Mouse (Mus musculus) intestine, embryonic 15.5 days (tissue): ENCODE data around the gene Lgr6. TPM values are rescaled to one million over a fixed set of nuclear protein-coding genes. Genes with fewer than 3 reads are reported as not detected.
A peak's percentile ranks its signal among the peaks of the same experiment; 100 is the strongest.

ENCODE experiments used
- ATAC-seq: fragments of 200-750 bp; cut with Nextera tagmentation; 2 replicates; pipeline ENCODE4 v1.8.0; 2017; ENCODE audit warnings: moderate TSS enrichment, moderate library complexity
- H3K27ac ChIP-seq: fragments of 300-500 bp; sonication (generic); 2 replicates; pipeline ENCODE4 v1.5.1; 2015; ENCODE audit warnings: mild to moderate bottlenecking, inconsistent platforms
- H3K27me3 ChIP-seq: fragments of 300-500 bp; sonication (generic); replicated peaks from 2 replicates; pipeline ENCODE4 v1.6.1; 2015; ENCODE audit warnings: inconsistent platforms
- H3K36me3 ChIP-seq: fragments of 300-500 bp; sonication (generic); 2 replicates; pipeline ENCODE4 v1.6.1; 2015; ENCODE audit warnings: inconsistent platforms
- H3K4me1 ChIP-seq: fragments of 300-500 bp; sonication (generic); replicated peaks from 2 replicates; pipeline ENCODE4 v1.6.1; 2015; ENCODE audit warnings: inconsistent platforms
- H3K4me2 ChIP-seq: fragments of 300-500 bp; sonication (generic); replicated peaks from 2 replicates; pipeline ENCODE4 v1.6.1; 2015; ENCODE audit warnings: mild to moderate bottlenecking, inconsistent platforms
- H3K4me3 ChIP-seq: fragments of 300-500 bp; sonication (generic); replicated peaks from 2 replicates; pipeline ENCODE4 v1.5.1; 2015; ENCODE audit warnings: inconsistent platforms
- H3K9ac ChIP-seq: fragments of 300-500 bp; sonication (generic); 2 replicates; pipeline ENCODE4 v1.6.1; 2015; ENCODE audit warnings: inconsistent platforms
- H3K9me3 ChIP-seq: fragments of 300-500 bp; sonication (generic); 2 replicates; pipeline ENCODE4 v1.6.1; 2016; ENCODE audit warnings: inconsistent platforms
- WGBS: fragments of 180-500 bp; shearing (Covaris S2); methylation state at CpG from one replicate; pipeline ENCODE4 v1.1.7; 2015; 5-methylcytosine and 5-hydroxymethylcytosine counted together
- polyA plus RNA-seq: library from polyadenylated mRNA; unstranded; fragments of >200 nt; fragmentation: Nextera tagmentation; extraction: Ambion mirVana; gene quantifications from 2 replicates; pipeline ENCODE4 v1.2.1, GENCODE M21; 2015

Lgr6 gene
- polyA plus RNA-seq, 1 experiment from 2014 or later, result 0.45 TPM

GRCm38 (mm10) chr1:135136500-135136899 is 31.4 kb upstream of the Lgr6 start:
- 3% methylated on average over 1 of the region's 1 CpGs for WGBS
- no peaks in the 10 kb centered on the region for H3K9me3 ChIP-seq
- ATAC-seq, result no peak

DNA sequence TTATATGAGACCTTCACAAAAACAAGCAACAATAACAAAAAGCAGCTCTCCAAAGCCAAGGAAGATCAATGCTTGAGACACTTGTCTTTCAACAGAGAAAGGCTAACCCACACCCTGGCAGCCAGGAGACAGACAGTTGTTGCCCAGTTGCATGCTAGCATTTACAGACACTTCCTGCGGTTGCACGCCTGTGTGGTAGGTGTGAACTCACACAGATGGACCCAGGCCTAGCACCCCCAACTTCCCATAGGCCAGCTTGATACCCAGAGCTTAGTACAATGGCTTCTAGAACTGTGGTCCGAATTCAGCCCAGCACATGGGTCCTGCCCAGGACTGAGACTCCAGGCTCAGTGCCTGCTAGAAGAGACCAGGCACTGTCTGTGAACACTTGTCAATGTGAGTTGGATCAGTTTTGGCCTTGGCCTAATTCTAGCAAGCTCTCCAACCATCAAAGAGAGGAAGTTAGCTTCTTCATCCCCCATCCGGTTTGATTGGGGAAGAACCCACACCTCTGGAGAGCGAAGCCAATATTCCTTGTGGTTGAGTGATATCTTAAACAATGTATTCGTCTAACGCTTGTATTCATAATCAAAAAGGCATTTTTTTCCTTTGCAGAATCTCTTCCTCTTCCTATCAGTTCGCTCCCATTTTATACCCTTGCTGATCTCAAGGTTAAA is 30.2 kb upstream of the Lgr6 start:
- no peak overlapping the region for H3K4me3 ChIP-seq
- no peak for ATAC-seq
- 0 out of 2 replicates have a peak, but pooled peaks cover 10% of the 10 kb centered on the region for H3K4me1 ChIP-seq
- no peaks in the 10 kb centered on the region for H3K36me3 ChIP-seq
- no peak overlapping the region for H3K4me2 ChIP-seq
- H3K9ac ChIP-seq, result no peak overlapping the region
- H3K9me3 ChIP-seq, result no peaks in the 10 kb centered on the region
- no peaks in the 10 kb centered on the region for H3K27me3 ChIP-seq
- 81% methylated on average over 8 of the region's 8 CpGs for WGBS
- H3K27ac ChIP-seq, result no peak overlapping the region

More at GRCm38 (mm10) chr1:135136500-135136899, 31.4 kb upstream of the Lgr6 start:
- Histone ChIP-seq H3K36me3 (no peaks in the 10 kb centered on the region), H3K4me3 (no peak overlapping the region), H3K27me3 (no peaks in the 10 kb centered on the region), H3K9ac (no peak overlapping the region), H3K4me2 (no peak overlapping the region), H3K4me1 (0 out of 2 replicates have a peak, but pooled peaks cover 2% of the 10 kb centered on the region), H3K27ac (no peak overlapping the region)

- no peak overlapping the region for H3K4me3 ChIP-seq
- H3K27ac ChIP-seq, result no peak overlapping the region
- WGBS, result 75% methylated on average over 10 of the region's 10 CpGs
- H3K4me1 ChIP-seq, result 0 out of 2 replicates have a peak, but pooled peaks cover 10% of the 10 kb centered on the region
- H3K27me3 ChIP-seq, result peaks cover 9% of the 10 kb centered on the region; the same call in 1 of the 2 replicates
- no peak for ATAC-seq
- no peaks in the 10 kb centered on the region for H3K36me3 ChIP-seq
- no peaks in the 10 kb centered on the region for H3K9me3 ChIP-seq
- H3K9ac ChIP-seq, result no peak overlapping the region
- H3K4me2 ChIP-seq, result no peak overlapping the region
Measured at GRCm38 (mm10) chr1:135133678-135134435, 28.8 kb upstream of the Lgr6 start.

DNA sequence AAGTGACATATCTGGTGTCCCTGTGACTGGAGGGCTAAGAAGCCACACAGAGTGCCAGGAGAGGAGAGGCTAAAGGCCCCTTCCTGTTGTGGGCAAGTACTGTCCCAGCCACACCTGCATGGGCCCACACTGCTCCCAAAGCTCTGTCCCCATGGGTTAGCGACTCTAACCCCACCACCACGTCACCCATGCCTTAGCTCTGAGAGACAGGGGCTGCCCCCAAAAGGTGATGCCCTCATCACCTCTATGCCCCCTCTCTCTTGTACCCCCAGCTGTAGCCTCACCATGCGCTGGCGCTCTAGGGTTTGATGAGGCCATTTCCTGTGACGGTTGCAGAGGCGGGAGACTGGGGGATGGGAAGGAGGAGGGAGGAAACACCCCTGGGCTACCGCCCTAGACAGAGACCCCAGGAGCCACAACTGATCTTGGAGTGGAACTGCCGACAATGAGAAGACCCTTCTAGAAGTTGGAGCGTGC is 27.9 kb upstream of the Lgr6 start:
- no peak overlapping the region for H3K4me2 ChIP-seq
- 77% methylated on average over 9 of the region's 9 CpGs for WGBS
- peak; percentile 20; the same call in 1 of the 2 replicates for ATAC-seq

DNA sequence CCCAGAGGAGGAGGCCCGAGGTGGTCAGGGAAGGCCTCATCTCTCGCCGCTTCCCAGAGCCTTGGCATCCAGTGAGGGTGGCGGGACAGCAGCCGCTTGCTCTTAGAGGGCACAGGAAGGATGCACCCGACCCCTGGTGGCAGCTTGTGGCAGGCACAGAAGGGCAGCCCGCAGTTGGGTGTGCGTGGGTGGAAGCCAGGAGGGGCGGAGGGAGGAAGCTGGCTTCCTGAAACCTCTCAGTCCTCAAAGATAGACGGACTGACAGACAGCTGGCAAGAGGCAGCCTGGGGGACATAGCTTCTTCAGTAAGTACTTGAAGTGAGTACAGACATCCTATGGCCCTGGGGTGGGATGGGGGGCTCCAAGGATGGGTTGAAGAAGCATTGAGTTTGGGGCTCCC is 27.4 kb upstream of the Lgr6 start, which contains the start of gene Ptpn7:
TSS of gene Ptpn7 (plus strand) at position 228 of the 400 bp plus-strand sequence.
- H3K27me3 ChIP-seq, result peaks cover 9% of the 10 kb centered on the region; the same call in 1 of the 2 replicates
- H3K27ac ChIP-seq, result no peak within 1 kb of the TSS
- 38% methylated on average over 10 of the region's 10 CpGs for WGBS
- no peak within 1 kb of the TSS for H3K4me3 ChIP-seq
- H3K36me3 ChIP-seq, result no peaks in the 10 kb centered on the region
- no peak within 1 kb of the TSS for H3K9ac ChIP-seq
- H3K4me2 ChIP-seq, result 0 out of 2 replicates have a peak within 1 kb of the TSS, but pooled peaks have one; percentile 3
- H3K9me3 ChIP-seq, result no peaks in the 10 kb centered on the region
- 0 out of 2 replicates have a peak, but pooled peaks cover 14% of the 10 kb centered on the region for H3K4me1 ChIP-seq
- ATAC-seq, result peak; percentile 56; the same call in 1 of the 2 replicates

More for the DNA sequence above, 27.9 kb upstream of the Lgr6 start:
- no peak overlapping the region for H3K4me3 ChIP-seq
- H3K36me3 ChIP-seq, result no peaks in the 10 kb centered on the region
- H3K27ac ChIP-seq, result no peak overlapping the region
- peaks cover 9% of the 10 kb centered on the region; the same call in 1 of the 2 replicates for H3K27me3 ChIP-seq
- no peaks in the 10 kb centered on the region for H3K9me3 ChIP-seq
- no peak overlapping the region for H3K9ac ChIP-seq
- 0 out of 2 replicates have a peak, but pooled peaks cover 12% of the 10 kb centered on the region for H3K4me1 ChIP-seq

DNA sequence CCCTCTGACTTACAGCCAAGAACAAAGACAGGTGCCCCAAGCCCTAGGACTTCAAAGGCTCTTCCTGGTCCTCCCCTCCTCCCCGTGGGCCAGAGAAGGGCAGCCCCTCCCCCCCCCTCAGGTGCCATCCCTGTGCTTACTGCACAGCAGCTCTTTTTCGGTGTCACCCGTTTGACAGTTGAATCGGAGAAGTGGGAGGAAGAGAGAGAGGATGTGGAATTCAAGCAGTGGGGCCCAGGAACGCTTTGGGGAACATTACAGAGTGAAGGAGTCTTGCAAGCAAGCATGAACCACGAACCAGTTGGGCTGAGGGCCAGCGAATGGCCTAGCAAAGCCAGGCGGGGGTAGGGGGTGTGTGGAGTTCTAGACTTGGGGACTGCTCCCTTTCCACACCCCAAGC is 26.5 kb upstream of the Lgr6 start:
- H3K27ac ChIP-seq, result no peak overlapping the region
- H3K4me2 ChIP-seq, result no peak overlapping the region
- ATAC-seq, result no peak
- H3K27me3 ChIP-seq, result peaks cover 9% of the 10 kb centered on the region; the same call in 1 of the 2 replicates
- no peak overlapping the region for H3K9ac ChIP-seq
- WGBS, result 45% methylated on average over 8 of the region's 8 CpGs
- H3K4me1 ChIP-seq, result 0 out of 2 replicates have a peak, but pooled peaks cover 20% of the 10 kb centered on the region
- H3K9me3 ChIP-seq, result no peaks in the 10 kb centered on the region
- H3K36me3 ChIP-seq, result no peaks in the 10 kb centered on the region
- no peak overlapping the region for H3K4me3 ChIP-seq

DNA sequence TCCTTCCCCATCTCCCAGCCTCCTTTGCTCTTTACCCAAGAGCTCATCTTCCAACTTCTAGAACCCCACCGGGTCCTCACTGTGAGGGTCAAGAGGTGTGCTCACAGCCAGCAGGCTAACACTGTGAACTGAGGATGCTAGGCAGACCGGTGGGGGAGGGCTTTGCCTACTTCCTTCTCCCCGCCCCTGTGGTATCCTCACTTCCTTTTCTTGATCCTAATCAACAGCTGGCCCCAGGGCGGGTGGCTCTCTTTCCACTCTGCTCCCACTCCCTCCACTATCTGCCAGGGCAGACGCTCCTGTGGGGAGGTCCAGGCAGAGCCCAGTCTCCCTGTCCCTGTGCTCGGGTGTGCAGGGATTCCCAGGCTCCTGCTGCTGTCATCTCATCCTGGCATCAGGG is 26.0 kb upstream of the Lgr6 start:
- no peak overlapping the region for H3K9ac ChIP-seq
- no peaks in the 10 kb centered on the region for H3K36me3 ChIP-seq
- H3K4me2 ChIP-seq, result no peak overlapping the region
- WGBS, result 26% methylated on average over 6 of the region's 6 CpGs
- no peak overlapping the region for H3K4me3 ChIP-seq
- peaks cover 9% of the 10 kb centered on the region; the same call in 1 of the 2 replicates for H3K27me3 ChIP-seq
- H3K4me1 ChIP-seq, result 0 out of 2 replicates have a peak, but pooled peaks cover 23% of the 10 kb centered on the region
- H3K9me3 ChIP-seq, result no peaks in the 10 kb centered on the region
- 0 out of 2 replicates have a peak overlapping the region, but pooled peaks have one; percentile 36 for H3K27ac ChIP-seq
- no peak for ATAC-seq

GRCm38 (mm10) chr1:135130376-135131018 is 25.4 kb upstream of the Lgr6 start:
- Histone ChIP-seq H3K9me3 (no peaks in the 10 kb centered on the region), H3K4me1 (0 out of 2 replicates have a peak, but pooled peaks cover 27% of the 10 kb centered on the region), H3K4me2 (no peak overlapping the region), H3K27ac (no peak overlapping the region), H3K36me3 (no peaks in the 10 kb centered on the region), H3K9ac (no peak overlapping the region), H3K27me3 (peaks cover 9% of the 10 kb centered on the region; the same call in 1 of the 2 replicates), H3K4me3 (no peak overlapping the region)
- 54% methylated on average over 2 of the region's 2 CpGs for WGBS
- no peak for ATAC-seq

- 81% methylated on average over 9 of the region's 9 CpGs for WGBS
- H3K4me1 ChIP-seq, result 0 out of 2 replicates have a peak, but pooled peaks cover 27% of the 10 kb centered on the region
- no peak overlapping the region for H3K27ac ChIP-seq
- no peak overlapping the region for H3K4me3 ChIP-seq
- no peaks in the 10 kb centered on the region for H3K9me3 ChIP-seq
- H3K27me3 ChIP-seq, result peaks cover 9% of the 10 kb centered on the region; the same call in 1 of the 2 replicates
- ATAC-seq, result no peak
- H3K4me2 ChIP-seq, result no peak overlapping the region
- no peaks in the 10 kb centered on the region for H3K36me3 ChIP-seq
- no peak overlapping the region for H3K9ac ChIP-seq
Measured at GRCm38 (mm10) chr1:135129543-135130183, 24.6 kb upstream of the Lgr6 start.

- Histone ChIP-seq H3K4me3 (no peak overlapping the region), H3K27ac (no peak overlapping the region), H3K9ac (no peak overlapping the region), H3K36me3 (no peaks in the 10 kb centered on the region), H3K27me3 (peaks cover 9% of the 10 kb centered on the region), H3K4me2 (no peak overlapping the region), H3K4me1 (0 out of 2 replicates have a peak, but pooled peaks cover 27% of the 10 kb centered on the region), H3K9me3 (no peaks in the 10 kb centered on the region)
- 36% methylated on average over 9 of the region's 9 CpGs for WGBS
- no peak for ATAC-seq
Measured at GRCm38 (mm10) chr1:135128986-135129385, 23.9 kb upstream of the Lgr6 start.

- no peak overlapping the region for H3K9ac ChIP-seq
- H3K9me3 ChIP-seq, result no peaks in the 10 kb centered on the region
- H3K4me1 ChIP-seq, result 0 out of 2 replicates have a peak, but pooled peaks cover 27% of the 10 kb centered on the region
- WGBS, result 48% methylated on average over 6 of the region's 6 CpGs
- no peak overlapping the region for H3K4me2 ChIP-seq
- no peaks in the 10 kb centered on the region for H3K36me3 ChIP-seq
- H3K27me3 ChIP-seq, result peaks cover 9% of the 10 kb centered on the region
- H3K4me3 ChIP-seq, result no peak overlapping the region
- peak; percentile 22; the same call in 1 of the 2 replicates for ATAC-seq
- H3K27ac ChIP-seq, result no peak overlapping the region
Measured at GRCm38 (mm10) chr1:135128011-135128441, 22.9 kb upstream of the Lgr6 start.
